Mouse (Mus musculus) heart, postnatal 14 days (tissue): ENCODE measurements around the gene Stambpl1. TPM values are rescaled to one million over a fixed set of nuclear protein-coding genes. Genes with fewer than 3 reads are reported as not detected.
"Not testable (repeated sequence)": the region's sequence is repeated elsewhere in the genome, so short reads cannot be mapped to it uniquely, and the experiment has no call there.

Source experiments
- DNase-seq, 2 experiments: peaks; one replicate each; pipeline ENCODE4 v3.0.0; 2021 to 2022
- intact Hi-C: fragments of 180-260 bp; cut with DNase I; formaldehyde crosslinking; loops from one replicate; pipeline ENCODE4 v1.15.1; 2025
- total RNA-seq, 2 experiments: library from RNA; stranded (reverse); gene quantifications; 2 replicates each; pipeline ENCODE4 v1.2.3; 2021

Stambpl1 gene
- total RNA-seq, 2 experiments from 2014 or later = 4.6 to 4.9 TPM

- no peak for DNase-seq
- intact Hi-C loops = no loop called here
Observed at GRCm38 (mm10) chr19:34195031-34195430, 3.0 kb downstream of the Stambpl1 start.

DNA sequence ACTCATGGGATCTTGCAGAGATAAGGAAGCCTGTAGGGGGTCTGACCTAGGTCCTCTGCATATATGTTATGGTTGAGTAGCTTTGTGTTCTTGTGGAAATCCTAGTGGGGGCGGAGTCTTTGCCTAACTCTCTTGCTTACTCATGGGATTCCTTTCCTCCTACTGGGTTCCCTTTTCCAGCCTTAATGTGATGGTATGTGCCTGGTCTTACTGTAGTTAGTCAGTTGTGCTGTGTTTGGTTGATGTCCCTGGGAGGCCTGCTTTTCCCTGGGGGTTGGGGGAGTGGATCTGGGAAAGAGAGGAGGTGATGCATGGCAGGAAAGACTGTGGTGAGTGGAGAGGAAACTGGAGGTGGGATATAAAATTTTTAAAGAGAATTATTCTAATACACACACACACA lies 6.0 kb downstream of the Stambpl1 start:
- intact Hi-C loops = no loop called here
- DNase-seq = no peak

DNA sequence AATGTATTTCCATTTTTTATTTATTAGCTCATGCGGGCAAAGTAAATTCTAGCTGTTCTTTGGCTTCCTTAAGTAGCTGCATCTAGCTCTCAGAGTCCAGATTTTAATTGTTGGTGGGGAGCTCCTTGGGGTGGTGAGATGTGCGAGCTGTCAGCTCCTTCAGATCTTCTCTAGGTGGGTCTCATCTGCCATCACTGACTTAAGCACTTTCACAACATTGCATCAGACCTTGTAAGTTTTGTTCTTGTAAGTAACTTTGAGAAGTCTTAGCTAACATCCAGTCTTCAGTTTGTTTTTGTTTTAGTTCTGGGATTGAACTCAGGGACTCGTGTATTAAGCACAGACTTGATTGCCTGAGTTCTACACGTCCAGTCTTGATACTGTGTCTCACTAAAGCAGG lies 6.9 kb downstream of the Stambpl1 start:
- intact Hi-C loops = no loop called here
- DNase-seq = no peak

DNA sequence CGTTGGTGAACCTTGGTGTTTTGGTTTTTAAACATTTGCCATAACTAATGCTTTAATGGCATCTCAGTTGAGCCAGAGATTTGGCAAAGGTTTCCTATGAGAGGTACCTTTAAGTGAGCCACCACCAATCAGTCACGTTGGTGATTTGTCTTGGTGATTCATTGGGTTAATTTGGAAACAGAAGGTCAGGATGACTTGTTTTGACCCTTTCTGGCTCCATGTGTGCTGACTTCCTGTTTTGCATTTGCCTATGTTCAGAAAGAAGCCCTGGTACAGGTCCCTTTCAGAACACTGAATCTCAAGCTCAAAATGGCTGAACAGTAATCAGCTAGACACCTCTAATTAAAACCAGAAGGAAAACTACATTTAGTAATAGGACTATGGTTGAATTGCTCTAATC lies 7.5 kb downstream of the Stambpl1 start:
- intact Hi-C loops = no loop called here
- no peak for DNase-seq

- intact Hi-C loops = no loop called here
- DNase-seq = no peak
Observed at GRCm38 (mm10) chr19:34202668-34203067, 10.6 kb downstream of the Stambpl1 start.

GRCm38 (mm10) chr19:34206128-34206527 lies 14.1 kb downstream of the Stambpl1 start:
- DNase-seq, intact Hi-C loops: not testable (repeated sequence)

DNA sequence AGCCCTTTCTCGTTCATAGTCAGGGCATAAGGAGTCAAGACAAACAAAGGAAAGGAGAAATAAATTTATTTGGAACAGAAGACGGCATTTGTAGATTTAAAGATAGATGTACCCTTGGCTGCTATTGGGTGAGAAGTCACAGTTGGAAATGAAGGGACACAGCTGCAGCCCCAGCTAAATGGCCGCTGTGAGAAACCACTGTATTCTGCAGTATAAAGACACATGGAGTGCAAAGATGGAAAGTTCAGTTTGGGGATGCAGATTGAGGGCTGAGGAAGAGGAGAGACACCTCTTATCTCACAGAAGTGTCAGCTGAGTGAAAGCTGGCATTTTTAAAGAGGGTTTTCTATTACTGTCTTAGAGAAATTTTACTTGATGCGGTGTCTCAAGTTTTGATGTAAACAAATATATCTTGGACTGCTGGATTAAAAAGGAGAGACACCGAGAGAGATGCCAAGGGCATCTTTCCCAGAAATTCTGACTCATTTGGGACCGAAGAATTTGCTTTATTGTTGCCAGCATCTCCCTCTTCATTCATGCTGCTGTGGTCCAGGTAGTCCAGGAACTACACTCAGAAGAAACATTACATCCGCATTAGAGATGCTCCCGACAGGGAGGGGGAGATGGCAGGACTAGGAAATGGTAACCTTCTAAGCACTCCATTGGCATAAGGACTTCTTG lies 14.9 kb downstream of the Stambpl1 start:
- intact Hi-C loops = no loop called here
- peak; percentile 9 to 26 for DNase-seq

GRCm38 (mm10) chr19:34209031-34209430 lies 17.0 kb downstream of the Stambpl1 start:
- DNase-seq = no peak
- intact Hi-C loops = no loop called here

DNA sequence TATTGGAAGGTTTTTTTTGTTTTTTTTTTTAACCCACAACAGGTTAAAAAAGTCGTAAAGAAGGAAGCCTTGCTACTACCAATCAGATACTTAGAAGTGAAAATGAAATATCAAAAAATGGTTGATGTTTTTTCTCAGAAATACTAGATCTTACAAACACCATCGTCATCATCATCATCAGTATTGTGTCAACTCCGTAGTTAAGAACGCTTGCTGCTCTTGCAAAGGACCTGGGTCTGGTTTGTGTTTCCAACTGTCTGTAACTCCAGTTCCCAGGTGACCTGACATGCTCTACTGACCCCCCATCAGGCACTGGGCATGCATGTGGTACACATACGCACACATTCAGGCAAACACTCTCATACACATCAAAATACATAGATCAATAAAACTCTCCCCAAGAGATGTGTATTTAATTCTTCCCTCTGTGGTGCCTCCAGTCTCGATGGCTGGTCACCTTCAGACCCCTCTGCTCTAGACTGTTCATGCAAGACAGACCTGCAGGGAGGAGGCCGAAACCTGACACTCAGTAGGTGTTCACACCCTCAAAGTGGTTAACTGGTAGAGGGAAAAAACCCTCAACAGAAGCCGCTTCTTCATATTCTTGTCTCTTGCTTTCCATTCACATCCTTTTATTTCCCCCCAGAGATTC lies 18.0 kb downstream of the Stambpl1 start:
- intact Hi-C loops = no loop called here
- no peak for DNase-seq

DNA sequence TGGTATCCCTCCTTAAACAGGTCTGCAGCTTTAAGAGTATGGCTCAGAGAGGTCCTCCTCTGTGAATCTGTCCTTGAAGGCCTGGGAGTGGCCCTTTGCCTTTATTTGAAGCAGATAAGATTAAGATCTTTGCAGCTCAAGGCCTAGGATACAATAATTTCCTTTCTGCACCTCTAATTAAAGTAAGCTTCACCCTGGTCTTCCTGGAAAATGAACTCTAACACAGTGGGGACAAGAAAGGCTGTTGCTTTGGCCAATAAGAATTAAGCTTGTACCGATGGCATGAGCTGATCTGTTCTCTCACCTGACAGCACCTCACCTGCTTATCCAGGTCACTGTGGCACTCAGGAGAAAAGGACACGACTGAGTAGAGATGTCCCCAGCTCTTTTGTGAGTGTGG lies 18.8 kb downstream of the Stambpl1 start:
- intact Hi-C loops = no loop called here
- no peak for DNase-seq

- intact Hi-C loops = no loop called here
Observed at GRCm38 (mm10) chr19:34212489-34213250, 20.6 kb downstream of the Stambpl1 start.

GRCm38 (mm10) chr19:34213251-34213645 lies 21.2 kb downstream of the Stambpl1 start:
- intact Hi-C loops = no loop called here
- DNase-seq = no peak

More at GRCm38 (mm10) chr19:34212489-34213250, 20.6 kb downstream of the Stambpl1 start:
- DNase-seq = no peak

GRCm38 (mm10) chr19:34214136-34214535 lies 22.1 kb downstream of the Stambpl1 start:
- intact Hi-C loops = no loop called here
- DNase-seq = no peak

DNA sequence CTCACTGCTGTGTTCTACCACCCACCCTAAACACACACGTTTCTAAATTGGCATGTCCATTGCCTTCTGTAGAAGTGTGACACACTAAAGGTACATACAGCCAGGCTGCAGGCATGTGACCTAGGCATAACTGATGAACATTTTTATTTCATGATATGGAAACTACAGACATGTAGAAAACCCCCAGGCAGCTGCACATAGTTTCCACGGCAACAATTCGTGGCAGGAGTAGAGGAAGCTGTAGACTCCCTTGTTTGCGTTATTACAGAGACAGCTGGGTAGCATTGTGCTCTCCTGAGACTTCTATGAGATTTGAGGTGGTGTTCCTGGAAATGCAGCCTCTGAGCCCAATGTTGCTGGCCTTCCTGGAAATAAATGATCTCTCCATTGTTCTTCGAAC lies 24.9 kb downstream of the Stambpl1 start:
- no peak for DNase-seq
- intact Hi-C loops = no loop called here

DNA sequence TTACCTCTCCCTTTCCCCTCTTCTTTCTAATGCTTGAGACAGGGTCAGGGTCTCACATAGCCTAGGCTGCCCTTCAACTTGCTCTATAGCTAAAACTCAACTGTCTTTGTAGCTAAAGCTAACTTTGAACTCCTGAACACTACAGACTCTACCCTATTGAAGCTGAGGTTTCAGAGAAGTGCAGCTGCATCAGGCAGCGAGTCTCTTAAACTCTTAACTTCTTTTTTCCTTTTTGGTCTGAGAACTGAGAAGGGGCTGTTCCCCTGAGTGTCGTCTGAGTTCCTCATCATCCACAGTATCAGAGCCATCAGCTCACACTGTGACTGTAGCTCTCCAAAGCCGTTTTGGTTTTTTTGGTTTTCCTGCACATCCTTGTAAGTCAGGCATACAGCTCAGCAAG lies 25.7 kb downstream of the Stambpl1 start:
- intact Hi-C loops = no loop called here
- DNase-seq = no peak

DNA sequence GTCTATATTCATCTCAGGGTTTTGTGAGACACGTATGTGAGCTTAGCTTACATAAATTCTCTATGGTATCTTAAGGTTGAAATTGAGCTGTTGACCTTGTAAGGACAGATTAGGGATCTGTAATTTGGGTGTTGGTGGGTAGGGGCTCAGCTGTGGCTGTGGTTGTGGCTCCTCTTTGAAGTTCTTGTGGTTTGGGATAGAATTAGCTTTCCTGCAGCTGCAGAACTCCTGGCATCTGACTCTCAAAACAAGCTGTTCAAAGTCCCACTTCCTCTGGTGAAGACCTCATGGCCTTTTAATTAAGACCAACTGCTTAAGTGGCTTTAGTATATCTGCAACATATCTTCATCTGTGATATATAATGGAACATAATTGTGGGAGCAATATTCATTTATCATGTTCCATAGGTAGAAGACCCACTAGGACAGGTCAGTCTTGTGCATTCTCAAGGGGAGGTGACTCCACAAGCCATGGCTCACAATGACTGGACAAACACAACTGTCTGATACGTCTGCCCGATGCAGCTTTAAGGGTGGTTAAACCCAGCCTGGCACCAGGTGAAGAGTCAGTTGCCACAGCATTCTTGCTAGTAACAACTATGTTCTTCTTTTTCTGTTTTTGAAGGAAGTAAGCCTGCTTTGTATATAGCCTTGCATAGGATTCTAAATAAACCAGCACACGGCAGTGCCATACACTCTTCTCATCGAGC lies 27.4 kb downstream of the Stambpl1 start:
- intact Hi-C loops = no loop called here
- DNase-seq = no peak

GRCm38 (mm10) chr19:34220732-34221380 lies 28.8 kb downstream of the Stambpl1 start:
- DNase-seq = no peak
- intact Hi-C loops = no loop called here

- no peak for DNase-seq
- intact Hi-C loops = no loop called here
Observed at GRCm38 (mm10) chr19:34222805-34223204, 30.8 kb downstream of the Stambpl1 start.

GRCm38 (mm10) chr19:34231596-34231995 lies 39.6 kb downstream of the Stambpl1 start:
- intact Hi-C loops = no loop called here
- no peak for DNase-seq

DNA sequence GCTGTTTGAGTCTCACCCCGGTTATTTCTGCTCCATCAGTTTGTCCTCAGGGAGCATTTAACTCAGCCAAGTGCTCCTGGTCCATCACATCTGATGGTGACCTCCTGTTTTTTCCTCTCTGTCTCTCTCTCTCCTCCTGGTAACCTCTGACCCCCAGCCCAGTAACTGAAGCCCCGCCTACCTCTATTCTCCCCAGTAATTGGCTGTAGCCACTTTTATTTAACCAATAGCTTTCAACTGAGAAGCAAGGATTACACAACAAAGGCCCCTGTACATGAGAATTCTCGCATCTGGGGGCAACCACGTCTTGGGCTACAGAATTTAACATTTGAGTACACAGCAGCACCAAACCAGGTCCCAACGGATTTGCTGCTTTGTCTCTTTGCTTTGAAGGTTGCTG lies 40.3 kb downstream of the Stambpl1 start:
- intact Hi-C loops = no loop called here
- DNase-seq = no peak
